Mouse (Mus musculus) frontal cortex, postnatal 25 days (tissue): Measurements from ENCODE around the gene Stt3b.

Experiments
- DNase-seq, 2 experiments: peaks; one replicate each; pipeline ENCODE4 v3.0.0; 2022; ENCODE audit warnings: low spot score in 2 of 2

The Stt3b gene

DNA sequence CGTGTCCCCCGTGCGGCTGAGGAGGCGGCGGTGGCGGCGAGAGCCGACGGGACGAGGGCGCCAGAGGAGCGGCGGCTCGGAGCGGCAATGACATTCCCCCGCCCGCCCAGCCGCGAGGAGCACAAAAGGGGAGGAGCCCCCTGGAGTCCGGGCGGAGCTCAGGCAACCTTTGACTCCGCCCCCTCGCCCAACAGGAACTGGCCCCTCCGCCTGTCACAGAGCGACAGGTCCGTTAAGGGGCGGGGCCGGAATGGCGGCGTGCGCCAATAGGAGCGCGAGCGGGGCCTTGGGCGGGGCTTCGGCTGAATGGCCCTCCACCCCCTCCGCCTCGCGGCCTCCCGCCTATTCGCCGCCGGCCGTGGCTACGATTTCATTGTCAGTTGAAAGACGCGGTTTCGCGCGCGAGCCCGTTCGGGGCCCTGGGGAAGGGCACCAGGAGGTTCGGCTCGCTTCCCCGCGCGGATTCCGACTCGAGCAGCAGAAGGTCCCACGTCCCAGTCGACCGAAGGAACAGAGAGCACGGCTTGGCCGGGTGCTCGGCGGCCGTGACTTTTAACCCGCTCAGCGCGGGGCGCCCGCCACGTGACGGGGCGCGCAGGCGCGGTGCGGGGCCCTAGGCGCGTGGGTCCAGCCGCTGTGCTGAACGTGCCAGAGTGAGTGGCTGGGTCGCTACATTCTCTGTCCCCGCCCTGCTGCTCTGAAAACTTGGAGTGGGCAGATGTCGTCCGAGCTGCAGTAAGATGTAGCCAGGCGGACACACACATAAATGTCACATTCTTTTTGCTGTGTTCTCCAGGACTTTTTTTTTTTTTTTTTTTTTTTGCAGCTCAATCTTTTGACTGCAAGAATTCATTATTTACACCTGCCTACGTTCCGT lies at the start of gene Stt3b:
TSS of gene Stt3b (minus strand) at position 76 of the 877 bp plus-strand sequence.
- peak; percentile 96 to 98 for DNase-seq

- DNase-seq, result no peak
These were observed 48.2 kb upstream of the Stt3b start for GRCm38 (mm10) chr9:115358421-115358820.

DNA sequence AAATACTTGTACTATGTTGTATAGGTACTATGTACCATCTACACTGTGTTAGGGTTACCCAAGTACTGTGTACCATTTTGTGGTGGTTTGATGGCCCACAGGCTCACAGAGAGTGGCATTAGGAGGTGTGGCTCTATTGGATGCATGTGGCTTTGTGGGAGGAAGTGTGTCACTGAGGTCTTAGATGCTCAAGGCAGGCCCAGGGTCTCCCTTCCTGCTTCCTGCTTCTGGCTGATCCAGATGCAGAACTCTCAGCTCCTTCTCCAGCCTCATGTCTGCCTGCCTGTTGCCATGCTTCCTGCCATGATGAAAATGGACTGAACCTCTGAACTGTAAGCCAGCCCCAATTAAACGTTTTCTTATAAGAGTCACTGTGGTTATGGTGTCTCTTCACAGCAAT lies 47.8 kb upstream of the Stt3b start:
- DNase-seq, result no peak

DNA sequence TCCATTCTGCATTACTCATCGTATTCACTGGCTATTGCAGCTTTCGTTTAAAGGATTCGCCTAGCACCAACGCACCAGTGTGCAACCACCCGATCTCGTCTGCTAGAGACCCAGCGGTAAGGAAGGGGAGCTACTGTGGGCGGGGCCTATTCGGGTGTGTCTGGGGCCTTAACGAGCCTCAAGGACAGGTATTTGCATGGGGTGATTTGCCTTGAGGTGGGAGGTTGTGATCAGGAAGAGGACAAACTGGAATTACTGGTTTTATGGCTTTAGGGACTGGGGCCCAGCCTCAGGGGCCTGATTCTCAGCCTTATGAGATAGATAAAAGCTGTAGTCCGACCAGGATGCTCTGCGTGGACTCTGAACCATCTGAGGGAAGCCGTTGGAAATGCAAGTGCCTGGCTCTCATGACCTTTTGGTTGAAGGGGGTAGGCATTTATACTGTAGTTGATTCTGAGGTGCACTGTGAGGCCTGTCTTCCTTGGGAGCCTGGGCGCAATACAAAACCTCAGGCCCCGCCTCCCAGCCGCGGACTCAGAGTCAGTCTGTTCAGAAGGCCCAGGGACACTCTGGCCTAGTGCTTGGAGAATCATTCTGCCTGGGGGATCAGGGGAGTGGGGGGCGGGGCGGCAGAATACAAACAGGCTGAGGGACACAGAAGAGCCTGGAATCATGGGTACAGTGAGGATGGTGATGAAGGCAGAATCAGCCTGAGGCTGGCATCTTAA lies 46.7 kb upstream of the Stt3b start:
- no peak for DNase-seq

- no peak for DNase-seq
These were observed 45.8 kb upstream of the Stt3b start for GRCm38 (mm10) chr9:115355972-115356371.

DNA sequence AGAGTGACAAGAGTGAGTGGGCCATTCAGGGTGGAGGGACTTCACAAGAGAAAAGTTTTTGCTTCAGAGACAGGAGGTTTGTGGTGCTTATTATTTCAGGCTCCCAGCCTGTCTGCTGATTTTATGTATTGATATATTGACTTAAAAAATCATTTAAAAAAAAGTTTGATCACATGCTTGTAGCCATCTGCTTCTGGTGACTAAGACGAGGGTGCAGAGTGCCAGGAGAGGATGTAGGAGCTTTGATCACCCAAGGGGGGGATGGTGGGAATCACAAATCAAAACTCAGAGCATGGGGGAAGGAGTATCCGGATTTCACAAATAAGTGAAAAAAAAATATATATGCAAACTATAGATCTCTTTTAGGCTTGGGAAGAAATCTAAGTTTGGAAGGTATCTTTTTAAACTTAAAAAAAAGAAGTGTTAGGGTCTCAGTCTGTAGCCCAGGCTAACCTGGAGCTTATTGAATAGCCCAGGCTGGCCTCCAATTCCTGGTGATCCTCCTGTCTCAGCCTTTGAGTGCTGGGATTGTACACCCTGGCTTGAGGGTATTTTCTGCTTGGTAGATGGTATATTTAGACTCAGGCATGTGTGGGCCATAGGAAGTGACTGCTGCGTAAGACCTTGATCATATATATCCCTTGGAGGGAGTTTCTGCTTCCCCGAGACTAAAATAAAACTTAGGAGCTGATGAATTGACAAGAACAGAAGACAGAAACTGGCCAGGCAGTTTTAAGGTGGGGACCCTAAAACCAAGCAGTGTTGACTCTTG lies 39.7 kb upstream of the Stt3b start:
- no peak for DNase-seq

- DNase-seq, result no peak
These were observed 38.9 kb upstream of the Stt3b start for GRCm38 (mm10) chr9:115349106-115349505.

- no peak for DNase-seq
These were observed 34.7 kb upstream of the Stt3b start for GRCm38 (mm10) chr9:115344930-115345329.

GRCm38 (mm10) chr9:115341576-115341975 lies 31.4 kb upstream of the Stt3b start:
- DNase-seq, result no peak

GRCm38 (mm10) chr9:115340212-115340815 lies 30.1 kb upstream of the Stt3b start:
- no peak for DNase-seq

- DNase-seq, result peak; percentile 9 to 23
These were observed 28.6 kb upstream of the Stt3b start for GRCm38 (mm10) chr9:115338816-115339215.

GRCm38 (mm10) chr9:115333016-115333415 lies 22.8 kb upstream of the Stt3b start:
- no peak for DNase-seq

GRCm38 (mm10) chr9:115332339-115332738 lies 22.1 kb upstream of the Stt3b start:
- DNase-seq, result no peak

- no peak for DNase-seq
These were observed 20.7 kb upstream of the Stt3b start for GRCm38 (mm10) chr9:115330861-115331476.

- DNase-seq, result no peak
These were observed 16.3 kb upstream of the Stt3b start for GRCm38 (mm10) chr9:115326533-115326890.

DNA sequence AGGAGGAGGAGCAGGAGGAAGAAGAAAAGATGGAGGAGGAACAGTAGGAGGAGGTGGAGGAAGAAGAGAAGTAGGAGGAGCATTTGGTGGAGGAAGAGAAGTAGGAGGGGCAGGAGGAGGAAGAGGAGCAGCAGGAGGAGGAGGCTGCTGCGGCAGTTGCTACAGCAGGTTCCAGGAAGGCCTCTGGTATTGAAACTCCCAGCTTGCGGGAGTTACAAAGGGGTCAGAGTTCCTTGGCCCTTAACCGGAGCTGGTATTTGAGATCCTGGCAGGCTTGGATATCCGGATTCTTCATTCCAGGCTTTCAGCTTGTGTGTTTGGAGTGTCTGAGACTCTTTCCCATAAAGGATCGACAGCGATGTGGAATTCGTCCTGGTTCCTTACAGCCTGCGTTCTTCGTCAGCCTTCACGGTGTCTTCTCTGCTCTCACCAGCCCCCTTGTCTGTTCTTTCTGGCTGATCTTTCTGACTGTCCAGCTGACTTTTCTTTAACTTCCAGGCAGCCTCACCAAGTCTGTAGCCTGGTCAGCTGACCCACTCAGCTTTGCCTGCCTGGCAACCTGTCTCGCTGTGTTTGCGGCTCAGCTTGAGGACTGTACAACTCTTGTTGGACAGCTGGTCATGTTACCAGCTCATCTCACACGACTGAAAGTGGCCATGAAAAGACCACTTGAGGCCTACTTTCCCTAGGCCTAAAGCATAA lies 15.8 kb upstream of the Stt3b start:
- no peak for DNase-seq

DNA sequence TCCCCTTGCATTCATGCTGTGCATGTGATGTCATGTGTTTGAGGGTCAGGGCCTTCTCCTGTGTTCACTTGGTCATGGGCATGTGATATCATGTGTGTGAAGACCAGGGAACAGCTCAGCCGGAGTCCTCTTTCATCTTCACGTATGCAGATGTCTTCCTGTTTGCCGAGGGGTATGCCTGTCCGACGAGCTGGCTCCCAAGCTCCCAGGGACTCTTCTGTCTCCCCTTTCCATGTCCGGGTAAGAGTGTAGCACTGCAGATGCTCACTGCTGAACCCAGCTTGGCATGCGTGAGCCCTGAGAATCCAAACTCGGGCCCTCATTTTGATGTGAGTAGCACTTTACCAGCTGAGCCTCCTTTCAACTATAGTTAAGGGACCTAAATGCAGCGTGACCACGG lies 13.4 kb upstream of the Stt3b start:
- DNase-seq, result no peak

GRCm38 (mm10) chr9:115322385-115322784 lies 12.2 kb upstream of the Stt3b start:
- DNase-seq, result no peak

- no peak for DNase-seq
These were observed 10.8 kb upstream of the Stt3b start for GRCm38 (mm10) chr9:115321052-115321451.

GRCm38 (mm10) chr9:115320156-115320555 lies 9.9 kb upstream of the Stt3b start:
- DNase-seq, result no peak
